Mouse (Mus musculus) retina, postnatal 1 day (tissue): ENCODE results near the gene Pon2.

Experiments
- DNase-seq: peaks from one replicate; pipeline ENCODE4 v3.0.0-alpha.2; 2012

Pon2 gene

DNA sequence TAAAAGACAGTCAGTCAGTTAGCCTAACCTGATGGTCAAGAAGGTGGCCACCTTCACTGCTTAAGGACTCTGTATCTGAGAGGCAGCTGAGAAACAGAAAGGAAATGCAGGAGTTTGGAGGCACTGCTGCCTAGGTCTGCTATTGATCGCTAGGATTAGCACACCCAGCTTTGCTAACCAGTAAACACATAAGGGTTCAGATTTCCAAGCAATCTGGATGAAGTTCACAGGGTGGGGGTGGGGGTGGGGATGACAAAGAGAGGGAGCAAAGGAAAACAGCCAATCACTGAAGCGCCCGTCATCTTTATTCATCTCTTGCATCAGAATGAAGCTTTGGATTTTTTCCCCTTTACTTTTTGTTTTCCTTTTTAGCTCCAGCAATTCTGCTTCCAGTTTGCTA lies 76.2 kb downstream of the Pon2 start:
- no peak for DNase-seq

- no peak for DNase-seq
Observed at GRCm38 (mm10) chr6:5218190-5218589, 80.1 kb downstream of the Pon2 start.
